Mouse (Mus musculus): ENCODE measurements around the gene Wdr95. TPM values are rescaled to one million over a fixed set of nuclear protein-coding genes. Genes with fewer than 3 reads are reported as not detected.
A peak's percentile ranks its signal among the peaks of the same experiment; 100 is the strongest.

The Wdr95 gene
- polyA plus RNA-seq, 1 experiment from 2014 or later = not detected

DNA sequence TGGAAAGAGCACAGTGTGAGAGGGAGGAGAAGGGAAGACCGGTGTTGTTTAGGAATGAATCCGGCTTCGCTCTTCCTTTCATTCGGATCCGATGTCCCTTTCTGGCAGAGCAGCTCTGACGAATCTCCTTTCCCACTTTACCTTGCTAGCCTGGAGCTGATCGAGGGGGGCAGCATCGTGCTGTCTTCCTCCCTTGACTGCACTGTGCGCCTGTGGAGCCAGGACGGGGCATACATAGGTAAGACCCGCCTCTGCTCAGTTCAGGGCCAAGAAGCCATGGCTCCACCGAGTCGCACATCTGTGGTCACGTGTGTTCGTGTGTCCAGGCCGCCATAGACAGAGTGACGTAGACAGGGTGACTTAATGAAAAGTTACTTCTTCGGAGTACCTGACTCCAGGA lies 68.9 kb downstream of the Wdr95 start:
- ATAC-seq (ENCODE audit: low FRiP score) = no peak
- no peak overlapping the region for H3K9ac ChIP-seq (ENCODE audit: low read depth, low read length)

GRCm38 (mm10) chr5:149601996-149602395 lies 73.5 kb downstream of the Wdr95 start:
- no peaks in the 10 kb centered on the region for H3K36me3 ChIP-seq (ENCODE audit: control insufficient read depth, insufficient read depth, low read length)
- DNase-seq (ENCODE audit: low spot score) = no peak
- no peaks in the 10 kb centered on the region for H3K4me1 ChIP-seq (replicated peaks; ENCODE audit: control insufficient read depth, insufficient read depth, low read length)
- H3K27me3 ChIP-seq (ENCODE audit: control insufficient read depth, insufficient read depth, low read length) = no peaks in the 10 kb centered on the region
- H3K9me3 ChIP-seq (ENCODE audit: control insufficient read depth, low read length) = no peaks in the 10 kb centered on the region
- no peak overlapping the region for H3K9ac ChIP-seq (ENCODE audit: low read depth, low read length)
- WGBS = 92% methylated on average over 3 of the region's 3 CpGs
- no peak for ATAC-seq (ENCODE audit: low FRiP score)
- no peak overlapping the region for H3K4me3 ChIP-seq (ENCODE audit: low read depth, low read length)
- H3K27ac ChIP-seq (ENCODE audit: low read depth, low read length) = no peak overlapping the region
- no peak overlapping the region for H3K4me2 ChIP-seq (replicated peaks; ENCODE audit: low read depth, low read length)

More for the DNA sequence above, 68.9 kb downstream of the Wdr95 start:
- Histone ChIP-seq H3K4me3 (ENCODE audit: low read depth, low read length) (no peak overlapping the region), H3K36me3 (ENCODE audit: control insufficient read depth, insufficient read depth, low read length) (no peaks in the 10 kb centered on the region), H3K9me3 (ENCODE audit: control insufficient read depth, low read length) (no peaks in the 10 kb centered on the region), H3K27me3 (ENCODE audit: control insufficient read depth, insufficient read depth, low read length) (no peaks in the 10 kb centered on the region), H3K4me2 (replicated peaks; ENCODE audit: low read depth, low read length) (no peak overlapping the region), H3K4me1 (replicated peaks; ENCODE audit: control insufficient read depth, insufficient read depth, low read length) (no peaks in the 10 kb centered on the region), H3K27ac (ENCODE audit: low read depth, low read length) (no peak overlapping the region)
- DNase-seq (ENCODE audit: low spot score) = no peak
- 50% methylated on average over 18 of the region's 18 CpGs for WGBS

DNA sequence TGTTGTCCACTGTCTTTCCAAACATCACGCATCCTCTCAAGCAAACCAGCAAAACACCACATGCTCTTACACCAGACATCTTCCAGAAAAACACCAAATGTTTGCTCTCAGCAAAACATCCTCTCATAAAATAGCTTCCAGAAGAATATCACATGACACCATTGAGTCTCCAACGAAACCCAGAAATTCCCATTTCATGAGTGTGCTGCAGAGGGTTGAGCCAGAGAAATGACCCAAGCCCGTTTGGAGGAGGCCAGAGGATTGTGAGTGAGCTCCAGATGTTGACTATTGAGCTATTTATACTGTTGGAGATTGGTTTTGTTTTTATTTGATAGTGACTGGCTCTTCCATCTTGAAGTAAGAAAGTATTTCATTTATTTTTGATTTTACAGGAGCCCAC lies 74.8 kb downstream of the Wdr95 start:
- Histone ChIP-seq H3K4me3 (ENCODE audit: low read depth, low read length) (no peak overlapping the region), H3K36me3 (ENCODE audit: control insufficient read depth, insufficient read depth, low read length) (no peaks in the 10 kb centered on the region), H3K9ac (ENCODE audit: low read depth, low read length) (no peak overlapping the region), H3K4me1 (replicated peaks; ENCODE audit: control insufficient read depth, insufficient read depth, low read length) (no peaks in the 10 kb centered on the region), H3K27me3 (ENCODE audit: control insufficient read depth, insufficient read depth, low read length) (no peaks in the 10 kb centered on the region), H3K9me3 (ENCODE audit: control insufficient read depth, low read length) (no peaks in the 10 kb centered on the region), H3K4me2 (replicated peaks; ENCODE audit: low read depth, low read length) (no peak overlapping the region), H3K27ac (ENCODE audit: low read depth, low read length) (no peak overlapping the region)
- DNase-seq (ENCODE audit: low spot score) = no peak
- 86% methylated on average over 3 of the region's 3 CpGs for WGBS
- no peak for ATAC-seq (ENCODE audit: low FRiP score)

- Histone ChIP-seq H3K27ac (ENCODE audit: low read depth, low read length) (no peak overlapping the region), H3K9me3 (ENCODE audit: control insufficient read depth, low read length) (no peaks in the 10 kb centered on the region), H3K27me3 (ENCODE audit: control insufficient read depth, insufficient read depth, low read length) (no peaks in the 10 kb centered on the region), H3K4me2 (replicated peaks; ENCODE audit: low read depth, low read length) (no peak overlapping the region), H3K9ac (ENCODE audit: low read depth, low read length) (no peak overlapping the region), H3K4me1 (replicated peaks; ENCODE audit: control insufficient read depth, insufficient read depth, low read length) (no peaks in the 10 kb centered on the region), H3K36me3 (ENCODE audit: control insufficient read depth, insufficient read depth, low read length) (no peaks in the 10 kb centered on the region), H3K4me3 (ENCODE audit: low read depth, low read length) (no peak overlapping the region)
- 87% methylated on average over 8 of the region's 8 CpGs for WGBS
- no peak for ATAC-seq (ENCODE audit: low FRiP score)
- DNase-seq (ENCODE audit: low spot score) = no peak
Observed at GRCm38 (mm10) chr5:149607083-149607720, 78.7 kb downstream of the Wdr95 start.

DNA sequence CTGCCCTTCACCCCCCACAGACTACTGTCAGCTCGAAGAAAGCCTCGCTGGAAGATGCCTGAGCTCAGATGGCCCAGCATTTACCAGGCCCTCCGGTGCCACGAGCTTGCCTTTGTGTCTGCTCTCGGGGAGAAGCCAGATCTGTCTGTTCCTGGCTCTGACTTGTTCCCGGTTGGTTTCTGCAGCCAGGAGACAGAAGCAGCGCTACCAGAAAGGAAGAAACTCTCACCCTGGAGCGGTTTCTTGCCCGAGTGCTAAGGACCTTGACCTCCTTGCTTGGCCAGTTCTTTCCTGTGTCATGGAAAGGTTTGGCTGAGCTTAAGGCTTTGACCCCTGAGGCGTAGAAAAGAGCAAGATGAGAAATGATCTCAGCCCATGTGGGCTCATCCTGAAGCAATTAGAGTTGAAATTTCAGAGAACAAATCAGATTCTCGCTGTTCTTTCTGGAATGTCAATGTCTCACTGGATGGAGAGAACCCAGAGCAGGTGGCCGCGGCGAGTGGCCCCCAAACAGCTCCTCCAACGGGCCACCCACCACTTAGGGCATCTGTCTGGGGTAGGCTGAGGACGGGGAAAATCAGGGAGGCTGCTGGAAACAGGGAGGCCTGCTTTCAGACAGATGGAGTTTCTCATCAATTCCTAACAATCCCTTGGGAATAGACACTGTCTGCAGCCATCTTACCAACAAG lies 83.1 kb downstream of the Wdr95 start:
- H3K4me3 ChIP-seq (ENCODE audit: low read depth, low read length) = no peak overlapping the region
- no peak overlapping the region for H3K9ac ChIP-seq (ENCODE audit: low read depth, low read length)
- H3K4me2 ChIP-seq (replicated peaks; ENCODE audit: low read depth, low read length) = no peak overlapping the region
- no peaks in the 10 kb centered on the region for H3K9me3 ChIP-seq (ENCODE audit: control insufficient read depth, low read length)
- ATAC-seq (ENCODE audit: low FRiP score) (0 out of 2 replicates have a peak, but pooled peaks have one; percentile 12), DNase-seq (ENCODE audit: low spot score) (peak; percentile 27)
- no peaks in the 10 kb centered on the region for H3K27me3 ChIP-seq (ENCODE audit: control insufficient read depth, insufficient read depth, low read length)
- no peak overlapping the region for H3K27ac ChIP-seq (ENCODE audit: low read depth, low read length)
- no peaks in the 10 kb centered on the region for H3K4me1 ChIP-seq (replicated peaks; ENCODE audit: control insufficient read depth, insufficient read depth, low read length)
- H3K36me3 ChIP-seq (ENCODE audit: control insufficient read depth, insufficient read depth, low read length) = peaks cover 4% of the 10 kb centered on the region; the same call in 1 of the 2 replicates
- 66% methylated on average over 16 of the region's 16 CpGs for WGBS

GRCm38 (mm10) chr5:149612165-149612518 lies 83.7 kb downstream of the Wdr95 start:
- DNase-seq (ENCODE audit: low spot score) (no peak), ATAC-seq (ENCODE audit: low FRiP score) (0 out of 2 replicates have a peak, but pooled peaks have one; percentile 38)
- 93% methylated on average over 3 of the region's 3 CpGs for WGBS
- peaks cover 4% of the 10 kb centered on the region; the same call in 1 of the 2 replicates for H3K36me3 ChIP-seq (ENCODE audit: control insufficient read depth, insufficient read depth, low read length)
- no peak overlapping the region for H3K4me3 ChIP-seq (ENCODE audit: low read depth, low read length)
- no peak overlapping the region for H3K4me2 ChIP-seq (replicated peaks; ENCODE audit: low read depth, low read length)
- H3K27ac ChIP-seq (ENCODE audit: low read depth, low read length) = no peak overlapping the region
- H3K9ac ChIP-seq (ENCODE audit: low read depth, low read length) = no peak overlapping the region
- H3K4me1 ChIP-seq (replicated peaks; ENCODE audit: control insufficient read depth, insufficient read depth, low read length) = no peaks in the 10 kb centered on the region
- H3K27me3 ChIP-seq (ENCODE audit: control insufficient read depth, insufficient read depth, low read length) = no peaks in the 10 kb centered on the region
- no peaks in the 10 kb centered on the region for H3K9me3 ChIP-seq (ENCODE audit: control insufficient read depth, low read length)

- Histone ChIP-seq H3K27me3 (ENCODE audit: control insufficient read depth, insufficient read depth, low read length) (no peaks in the 10 kb centered on the region), H3K4me3 (ENCODE audit: low read depth, low read length) (no peak overlapping the region), H3K9ac (ENCODE audit: low read depth, low read length) (no peak overlapping the region), H3K4me1 (replicated peaks; ENCODE audit: control insufficient read depth, insufficient read depth, low read length) (no peaks in the 10 kb centered on the region), H3K9me3 (ENCODE audit: control insufficient read depth, low read length) (no peaks in the 10 kb centered on the region), H3K27ac (ENCODE audit: low read depth, low read length) (no peak overlapping the region), H3K36me3 (ENCODE audit: control insufficient read depth, insufficient read depth, low read length) (peaks cover 6% of the 10 kb centered on the region), H3K4me2 (replicated peaks; ENCODE audit: low read depth, low read length) (no peak overlapping the region)
- WGBS = 76% methylated on average over 10 of the region's 10 CpGs
- no peak for DNase-seq (ENCODE audit: low spot score)
- ATAC-seq (ENCODE audit: low FRiP score) = no peak; the same call in 1 of the 2 replicates
Observed at GRCm38 (mm10) chr5:149612740-149613139, 84.3 kb downstream of the Wdr95 start.

GRCm38 (mm10) chr5:149616138-149616537 lies 87.7 kb downstream of the Wdr95 start:
- no peak overlapping the region for H3K27ac ChIP-seq (ENCODE audit: low read depth, low read length)
- no peaks in the 10 kb centered on the region for H3K9me3 ChIP-seq (ENCODE audit: control insufficient read depth, low read length)
- H3K36me3 ChIP-seq (ENCODE audit: control insufficient read depth, insufficient read depth, low read length) = peaks cover 18% of the 10 kb centered on the region
- DNase-seq (ENCODE audit: low spot score) (no peak), ATAC-seq (ENCODE audit: low FRiP score) (no peak)
- 93% methylated on average over 1 of the region's 1 CpGs for WGBS
- no peaks in the 10 kb centered on the region for H3K27me3 ChIP-seq (ENCODE audit: control insufficient read depth, insufficient read depth, low read length)
- H3K4me2 ChIP-seq (replicated peaks; ENCODE audit: low read depth, low read length) = no peak overlapping the region
- H3K4me1 ChIP-seq (replicated peaks; ENCODE audit: control insufficient read depth, insufficient read depth, low read length) = no peaks in the 10 kb centered on the region
- no peak overlapping the region for H3K4me3 ChIP-seq (ENCODE audit: low read depth, low read length)
- no peak overlapping the region for H3K9ac ChIP-seq (ENCODE audit: low read depth, low read length)

- no peak overlapping the region for H3K4me3 ChIP-seq (ENCODE audit: low read depth, low read length)
- WGBS = 89% methylated on average over 10 of the region's 10 CpGs
- no peak overlapping the region for H3K27ac ChIP-seq (ENCODE audit: low read depth, low read length)
- ATAC-seq (ENCODE audit: low FRiP score) = no peak
- no peak overlapping the region for H3K9ac ChIP-seq (ENCODE audit: low read depth, low read length)
- peaks cover 18% of the 10 kb centered on the region for H3K36me3 ChIP-seq (ENCODE audit: control insufficient read depth, insufficient read depth, low read length)
- H3K27me3 ChIP-seq (ENCODE audit: control insufficient read depth, insufficient read depth, low read length) = no peaks in the 10 kb centered on the region
- no peaks in the 10 kb centered on the region for H3K4me1 ChIP-seq (replicated peaks; ENCODE audit: control insufficient read depth, insufficient read depth, low read length)
- DNase-seq (ENCODE audit: low spot score) = no peak
- H3K9me3 ChIP-seq (ENCODE audit: control insufficient read depth, low read length) = no peaks in the 10 kb centered on the region
- H3K4me2 ChIP-seq (replicated peaks; ENCODE audit: low read depth, low read length) = no peak overlapping the region
Observed at GRCm38 (mm10) chr5:149616817-149617216, 88.3 kb downstream of the Wdr95 start.

All from hindbrain, embryonic 11.5 days (tissue).